Mouse (Mus musculus) myocyte (in vitro differentiated cells): Measurements from ENCODE around the gene Fes.

Experiments used
- CEBPB ChIP-seq: IDR thresholded peaks from 2 replicates; pipeline ENCODE4 v1.6.1; 2011; ENCODE audit warnings: mild to moderate bottlenecking, moderate library complexity; ENCODE audit not compliant: poor library complexity, insufficient read depth, severe bottlenecking
- E2F4 ChIP-seq: IDR thresholded peaks from one replicate; pipeline ENCODE4 v1.6.1; 2011; ENCODE audit warnings: mild to moderate bottlenecking, control low read depth, moderate library complexity; ENCODE audit not compliant: insufficient read depth
- MAX ChIP-seq: IDR thresholded peaks from one replicate; pipeline ENCODE4 v1.6.1; 2011; ENCODE audit warnings: low read depth, mild to moderate bottlenecking, control low read depth
- MYOD1 ChIP-seq, 3 experiments: IDR thresholded peaks; one replicate each; pipeline ENCODE4 v1.6.1; 2011; ENCODE audit warnings: control low read depth in 2 of 3, low read depth in 2 of 3, mild to moderate bottlenecking in 2 of 3, moderate library complexity in 1 of 3; ENCODE audit not compliant: insufficient read length in 2 of 3, control insufficient read depth in 1 of 3
- MYOG ChIP-seq, 3 experiments: IDR thresholded peaks; one replicate each; pipeline ENCODE4 v1.6.1; 2011; ENCODE audit warnings: control low read depth in 2 of 3, low read depth in 2 of 3, mild to moderate bottlenecking in 2 of 3; ENCODE audit not compliant: insufficient read length in 2 of 3, control insufficient read depth in 1 of 3, insufficient read depth in 1 of 3
- POLR2A ChIP-seq: IDR thresholded peaks from one replicate; pipeline ENCODE4 v1.6.1; 2011; ENCODE audit warnings: low read depth, mild to moderate bottlenecking, control low read depth, moderate library complexity; ENCODE audit not compliant: insufficient read length
- POLR2AphosphoS2 ChIP-seq: IDR thresholded peaks from one replicate; pipeline ENCODE4 v1.6.1; 2011; ENCODE audit warnings: low read depth, control low read depth; ENCODE audit not compliant: insufficient read length
- REST ChIP-seq: IDR thresholded peaks from one replicate; pipeline ENCODE4 v1.6.1; 2011; ENCODE audit warnings: mild to moderate bottlenecking, control low read depth, moderate library complexity; ENCODE audit not compliant: insufficient read depth, insufficient read length
- SRF ChIP-seq: IDR thresholded peaks from one replicate; pipeline ENCODE4 v1.6.1; 2011; ENCODE audit warnings: low read depth; ENCODE audit not compliant: control insufficient read depth, insufficient read length
- TCF12 ChIP-seq: IDR thresholded peaks from one replicate; pipeline ENCODE4 v1.6.1; 2011; ENCODE audit warnings: mild to moderate bottlenecking, control low read depth; ENCODE audit not compliant: poor library complexity, insufficient read depth, severe bottlenecking
- TCF3 ChIP-seq: IDR thresholded peaks from one replicate; pipeline ENCODE4 v1.6.1; 2011; ENCODE audit warnings: low read depth, control low read depth; ENCODE audit not compliant: insufficient read length
- USF1 ChIP-seq: IDR thresholded peaks from one replicate; pipeline ENCODE4 v1.6.1; 2011; ENCODE audit warnings: low read depth, mild to moderate bottlenecking, control low read depth, moderate library complexity

- TF ChIP-seq TCF12 (no peak), POLR2A (peak; percentile 45), USF1 (no peak), MAX (no peak), SRF (no peak), REST (no peak), E2F4 (no peak), CEBPB (no peak), MYOG (IDR thresholded peaks at IDR 0.05; ENCODE audit: control insufficient read depth in 1 of 3, insufficient read depth in 1 of 3, insufficient read length in 2 of 3, low read depth in 2 of 3) (peak in 1 of 3 experiments; percentile 28), MYOD1 (IDR thresholded peaks at IDR 0.05; ENCODE audit: control insufficient read depth in 1 of 3, insufficient read length in 2 of 3, low read depth in 2 of 3) (no peak), POLR2AphosphoS2 (peak; percentile 31), TCF3 (no peak)
These were observed 17.1 kb downstream of the Fes start for GRCm38 (mm10) chr7:80370649-80371040.
